Mouse (Mus musculus): ENCODE measurements around the gene Gm5294.

DNA sequence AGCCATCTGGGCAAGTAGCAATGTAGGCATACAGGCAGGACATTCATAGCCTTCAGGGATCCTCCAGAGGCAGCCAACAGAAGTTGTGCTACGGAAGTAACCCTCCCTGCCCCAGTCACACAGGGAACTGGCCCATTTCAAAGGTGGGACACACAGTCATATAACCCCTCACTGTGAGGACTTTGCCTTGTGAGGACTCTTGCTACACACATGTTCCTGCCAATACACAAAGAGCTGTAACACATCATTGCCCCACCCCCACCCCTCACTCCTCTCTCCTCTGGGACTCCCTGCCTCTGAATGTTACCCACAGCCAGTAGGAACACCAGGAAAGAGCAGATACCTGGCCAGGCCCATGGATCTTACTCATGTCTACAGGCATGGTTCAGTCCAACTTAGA lies 37.2 kb upstream of the Gm5294 start:
- TF ChIP-seq POLR2A (IDR thresholded peaks at IDR 0.05; ENCODE audit: borderline replicate concordance, extremely low read depth, low read depth, low read length) (no peak), CTCF (IDR thresholded peaks at IDR 0.05; ENCODE audit: insufficient read depth, low read length) (no peak)

Measured in lung, adult 2 months (tissue).